Mouse (Mus musculus) forebrain, embryonic 10.5 days (tissue): ENCODE measurements around the gene Cd151. TPM values are rescaled to one million over a fixed set of nuclear protein-coding genes. Genes with fewer than 3 reads are reported as not detected.
"Not testable (repeated sequence)": the region's sequence is repeated elsewhere in the genome, so short reads cannot be mapped to it uniquely, and the experiment has no call there.

Experiments used
- DNase-seq: peaks from one replicate; pipeline ENCODE4 v3.0.0-alpha.2; 2017; ENCODE audit warnings: low spot score; ENCODE audit errors: extremely low spot score
- H3K27ac ChIP-seq: fragments of 300-500 bp; sonication (generic); 2 replicates; pipeline ENCODE4 v1.5.1; 2016; ENCODE audit warnings: mild to moderate bottlenecking
- H3K27me3 ChIP-seq: fragments of 300-500 bp; sonication (generic); 2 replicates; pipeline ENCODE4 v1.6.1; 2016; ENCODE audit warnings: mild to moderate bottlenecking; ENCODE audit not compliant: poor library complexity, severe bottlenecking
- H3K36me3 ChIP-seq: fragments of 300-500 bp; sonication (generic); replicated peaks from 2 replicates; pipeline ENCODE4 v1.6.1; 2016; ENCODE audit warnings: mild to moderate bottlenecking, moderate library complexity
- H3K4me1 ChIP-seq: fragments of 300-500 bp; sonication (generic); 2 replicates; pipeline ENCODE4 v1.6.1; 2016
- H3K4me3 ChIP-seq: fragments of 300-500 bp; sonication (generic); 2 replicates; pipeline ENCODE4 v1.5.1; 2016; ENCODE audit warnings: mild to moderate bottlenecking, moderate library complexity
- H3K9me3 ChIP-seq: fragments of 300-500 bp; sonication (generic); 2 replicates; pipeline ENCODE4 v1.6.1; 2016; ENCODE audit warnings: mild to moderate bottlenecking, moderate library complexity
- WGBS: fragments of 180-500 bp; shearing (Covaris S2); methylation state at CpG from one replicate; pipeline ENCODE4 v1.1.7; 2016; 5-methylcytosine and 5-hydroxymethylcytosine counted together
- polyA plus RNA-seq: library from polyadenylated mRNA; unstranded; fragments of >200 nt; fragmentation: Nextera tagmentation; extraction: Ambion mirVana; gene quantifications from 2 replicates; pipeline ENCODE4 v1.2.1, GENCODE M21; 2016

Cd151 gene
- polyA plus RNA-seq, 1 experiment from 2014 or later, result 15.2 TPM

DNA sequence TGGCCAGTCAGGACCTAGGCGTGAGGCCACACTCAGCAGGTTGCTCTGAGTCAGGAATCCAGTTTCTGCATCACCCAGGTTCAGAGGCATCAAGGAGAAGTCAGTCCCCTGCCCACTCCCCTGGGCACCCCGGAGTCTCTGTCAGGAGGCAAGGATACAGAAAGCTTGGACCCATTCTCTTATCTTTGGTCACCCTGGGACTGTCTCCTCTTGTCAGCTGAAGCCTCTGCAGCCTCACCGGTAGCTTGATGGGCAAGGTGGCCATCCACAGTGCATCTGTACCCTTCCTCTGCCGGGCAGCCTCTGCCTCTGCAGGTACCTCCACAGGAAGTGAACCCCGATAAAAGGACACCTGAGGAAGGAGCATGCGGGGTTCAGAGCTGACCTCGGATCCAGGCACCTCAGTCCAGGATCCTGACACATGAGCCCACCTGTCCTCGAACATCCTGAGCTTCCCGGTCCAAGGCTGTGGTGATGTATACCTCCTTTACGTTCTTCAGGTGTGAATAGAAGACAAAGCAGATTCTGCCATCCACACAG lies 28.0 kb upstream of the Cd151 start:
- no peak overlapping the region for H3K4me3 ChIP-seq
- H3K27ac ChIP-seq, result no peak overlapping the region
- no peaks in the 10 kb centered on the region for H3K27me3 ChIP-seq
- H3K36me3 ChIP-seq, result peaks cover 51% of the 10 kb centered on the region
- WGBS, result 95% methylated on average over 10 of the region's 10 CpGs
- no peaks in the 10 kb centered on the region for H3K9me3 ChIP-seq
- H3K4me1 ChIP-seq, result peaks cover 78% of the 10 kb centered on the region
- DNase-seq, result no peak

DNA sequence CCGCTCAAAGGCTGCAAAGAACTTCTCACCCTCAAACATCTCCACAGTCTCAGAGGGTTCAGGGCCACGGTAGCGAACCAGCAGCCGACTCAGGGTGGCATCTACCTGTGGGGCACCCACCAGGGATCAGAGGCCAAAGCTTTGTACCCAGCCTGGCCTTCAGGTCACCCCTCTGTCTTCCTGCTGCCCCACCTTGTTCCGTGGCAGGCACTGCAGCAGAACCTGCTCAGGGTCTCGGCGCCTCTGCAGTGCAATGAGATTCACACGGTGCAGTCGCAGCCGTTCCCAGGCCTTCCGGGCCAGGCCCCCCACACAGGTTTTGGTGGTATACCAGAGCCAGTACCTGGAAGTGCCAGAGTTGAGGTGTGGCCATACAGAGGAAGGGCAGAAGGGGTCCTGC lies 27.4 kb upstream of the Cd151 start:
- Histone ChIP-seq H3K9me3 (no peaks in the 10 kb centered on the region), H3K4me3 (no peak overlapping the region), H3K36me3 (peaks cover 51% of the 10 kb centered on the region), H3K27me3 (no peaks in the 10 kb centered on the region), H3K27ac (no peak overlapping the region), H3K4me1 (peaks cover 76% of the 10 kb centered on the region)
- WGBS, result 98% methylated on average over 11 of the region's 11 CpGs
- DNase-seq, result no peak

DNA sequence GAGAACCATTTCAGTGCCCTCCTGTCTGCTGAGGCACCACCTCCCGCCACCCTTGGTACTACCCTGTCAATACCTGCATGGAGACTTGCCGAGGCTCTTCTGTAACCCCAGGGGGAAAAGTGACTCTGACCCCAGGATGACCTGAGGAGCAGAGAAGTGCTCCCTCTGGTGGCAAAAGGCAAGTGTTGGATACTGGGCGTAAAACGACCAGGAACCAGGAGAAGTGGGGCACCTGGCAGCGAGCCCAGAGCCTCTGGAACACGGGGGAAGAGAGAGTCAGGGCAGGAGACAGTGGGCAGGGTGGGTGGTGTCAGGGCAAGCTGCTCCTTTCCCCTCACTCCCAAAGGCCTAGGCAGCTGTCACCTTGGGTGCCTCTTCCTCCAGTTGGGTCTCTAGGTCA lies 26.6 kb upstream of the Cd151 start:
- H3K36me3 ChIP-seq, result peaks cover 51% of the 10 kb centered on the region
- H3K4me3 ChIP-seq, result no peak overlapping the region; the same call in 1 of the 2 replicates
- H3K27ac ChIP-seq, result 0 out of 2 replicates have a peak overlapping the region, but pooled peaks have one; percentile 3
- 39% methylated on average over 6 of the region's 6 CpGs for WGBS
- no peaks in the 10 kb centered on the region for H3K9me3 ChIP-seq
- peaks cover 68% of the 10 kb centered on the region for H3K4me1 ChIP-seq
- no peak for DNase-seq
- H3K27me3 ChIP-seq, result no peaks in the 10 kb centered on the region

DNA sequence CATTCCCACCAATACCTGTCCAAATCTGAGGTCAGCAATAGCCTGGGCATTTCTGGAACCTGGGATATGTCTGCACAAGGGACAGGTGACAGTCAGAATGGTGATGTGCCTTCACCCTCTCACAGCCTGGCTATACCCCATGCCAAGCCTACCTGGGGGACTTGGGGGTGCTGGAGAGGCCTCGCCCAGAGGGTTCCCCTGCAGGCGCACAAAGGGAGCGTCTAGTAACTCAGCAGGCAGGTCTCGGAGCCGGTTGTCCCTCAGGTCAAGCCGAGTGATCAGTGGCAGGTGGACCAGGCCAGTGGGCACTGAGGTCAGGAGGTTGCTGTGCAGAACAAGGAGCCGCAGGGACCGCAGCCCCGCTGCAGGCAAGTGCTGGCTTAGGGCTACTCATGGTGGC lies 25.7 kb upstream of the Cd151 start:
- peaks cover 51% of the 10 kb centered on the region for H3K36me3 ChIP-seq
- H3K4me3 ChIP-seq, result peak overlapping the region; percentile 61
- H3K27ac ChIP-seq, result 0 out of 2 replicates have a peak overlapping the region, but pooled peaks have one; percentile 8

DNA sequence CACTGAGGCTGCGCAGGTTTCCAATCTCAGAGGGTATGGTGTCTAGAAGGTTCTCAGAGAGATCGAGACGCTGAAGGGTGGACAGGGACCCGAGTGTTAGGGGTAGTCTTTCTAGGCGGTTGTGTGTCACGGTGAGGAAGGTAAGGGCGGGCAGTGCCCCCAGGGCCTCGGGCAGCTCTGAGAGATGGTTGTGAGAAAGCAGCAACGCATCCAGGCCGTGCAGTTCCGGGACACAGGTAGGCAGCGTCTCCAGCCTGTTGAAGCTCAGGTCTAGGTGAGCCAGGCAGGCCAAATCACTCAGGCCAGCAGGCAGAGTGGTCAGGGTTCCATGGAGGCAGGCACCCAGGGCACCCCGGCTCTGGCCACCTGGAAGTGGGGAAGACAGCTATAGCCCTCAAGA lies 25.0 kb upstream of the Cd151 start:
- DNase-seq, result no peak
- Histone ChIP-seq H3K4me1 (peaks cover 58% of the 10 kb centered on the region), H3K27ac (peak overlapping the region; percentile 90), H3K9me3 (no peaks in the 10 kb centered on the region), H3K4me3 (peak overlapping the region; percentile 61), H3K36me3 (peaks cover 51% of the 10 kb centered on the region), H3K27me3 (no peaks in the 10 kb centered on the region)
- WGBS, result 94% methylated on average over 13 of the region's 13 CpGs

More for the DNA sequence above, 25.7 kb upstream of the Cd151 start:
- WGBS, result 94% methylated on average over 9 of the region's 9 CpGs
- H3K27me3 ChIP-seq, result no peaks in the 10 kb centered on the region
- no peak for DNase-seq
- H3K4me1 ChIP-seq, result peaks cover 60% of the 10 kb centered on the region
- H3K9me3 ChIP-seq, result no peaks in the 10 kb centered on the region

DNA sequence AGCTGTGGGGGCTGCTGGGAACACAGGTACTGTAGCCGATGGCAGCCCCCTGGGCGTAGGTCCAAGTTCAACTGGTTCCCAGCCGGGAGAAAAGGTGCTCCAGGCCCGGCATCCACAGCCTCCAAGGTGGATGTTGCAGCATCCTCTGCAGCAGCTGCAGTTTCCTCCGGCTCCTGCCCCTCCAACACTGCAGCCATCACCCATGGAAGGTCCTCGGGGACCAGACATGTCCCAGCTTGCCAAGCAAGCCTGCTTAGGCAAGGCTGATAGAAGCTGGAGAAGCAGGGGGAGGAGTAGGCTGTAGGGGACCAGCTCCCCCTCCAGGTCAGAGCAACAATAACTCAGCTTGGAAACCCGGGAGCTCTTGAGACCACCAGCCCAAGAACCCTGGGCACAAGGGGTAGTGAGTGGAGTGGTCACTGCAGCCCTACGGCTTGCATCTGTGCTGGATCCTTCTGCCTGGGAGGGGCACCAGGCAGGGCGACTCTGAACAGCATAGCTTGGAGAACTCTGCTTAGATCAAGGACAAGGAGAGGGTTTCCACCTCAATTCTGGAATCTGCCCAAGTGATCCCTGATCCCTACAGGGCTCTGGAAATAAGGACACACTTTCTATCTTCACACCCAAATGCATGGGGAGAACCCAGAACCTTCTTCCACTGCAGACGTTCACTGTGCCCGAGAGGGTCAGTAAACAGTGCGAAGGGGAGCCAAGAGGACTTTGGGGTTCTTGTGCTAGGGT lies 23.9 kb upstream of the Cd151 start:
- H3K4me1 ChIP-seq, result peaks cover 51% of the 10 kb centered on the region
- H3K27ac ChIP-seq, result peak overlapping the region; percentile 90
- no peaks in the 10 kb centered on the region for H3K27me3 ChIP-seq
- no peaks in the 10 kb centered on the region for H3K9me3 ChIP-seq
- DNase-seq, result no peak
- peaks cover 45% of the 10 kb centered on the region for H3K36me3 ChIP-seq
- 38% methylated on average over 12 of the region's 12 CpGs for whole genome bisulfite sequencing
- peak overlapping the region; percentile 61 for H3K4me3 ChIP-seq

DNA sequence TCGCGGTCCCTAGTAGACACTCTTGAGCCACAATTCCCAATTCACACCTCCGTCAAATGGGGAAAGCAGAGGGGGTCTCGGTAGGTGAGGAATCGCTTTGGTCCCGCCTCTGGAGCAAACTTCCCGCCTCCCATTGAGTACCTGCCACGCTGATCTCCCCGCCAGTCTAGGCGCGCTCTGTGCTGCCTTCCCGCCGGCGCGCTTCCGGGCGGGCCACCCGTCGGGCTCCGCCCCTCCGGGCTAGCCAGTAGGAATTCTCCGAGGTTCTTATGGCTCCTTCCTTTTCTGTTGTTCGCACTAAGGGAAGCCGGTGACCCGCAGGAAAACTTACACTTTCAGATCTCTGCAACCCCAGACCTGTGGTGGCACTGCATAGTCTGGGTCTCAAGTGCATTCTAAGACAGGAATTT lies 23.4 kb upstream of the Cd151 start, which contains the start of gene Pidd1:
Gene Pidd1, minus strand, starts transcription at position 198 of the 410 bp plus-strand sequence.
- WGBS, result under 1% methylated on average over 25 of the region's 25 CpGs
- peak; percentile 81 for DNase-seq
- no peaks in the 10 kb centered on the region for H3K27me3 ChIP-seq
- H3K9me3 ChIP-seq, result no peaks in the 10 kb centered on the region
- H3K36me3 ChIP-seq, result peaks cover 45% of the 10 kb centered on the region
- H3K4me1 ChIP-seq, result peaks cover 57% of the 10 kb centered on the region
- H3K4me3 ChIP-seq, result peak within 1 kb of the TSS; percentile 61
- peak within 1 kb of the TSS; percentile 90 for H3K27ac ChIP-seq

DNA sequence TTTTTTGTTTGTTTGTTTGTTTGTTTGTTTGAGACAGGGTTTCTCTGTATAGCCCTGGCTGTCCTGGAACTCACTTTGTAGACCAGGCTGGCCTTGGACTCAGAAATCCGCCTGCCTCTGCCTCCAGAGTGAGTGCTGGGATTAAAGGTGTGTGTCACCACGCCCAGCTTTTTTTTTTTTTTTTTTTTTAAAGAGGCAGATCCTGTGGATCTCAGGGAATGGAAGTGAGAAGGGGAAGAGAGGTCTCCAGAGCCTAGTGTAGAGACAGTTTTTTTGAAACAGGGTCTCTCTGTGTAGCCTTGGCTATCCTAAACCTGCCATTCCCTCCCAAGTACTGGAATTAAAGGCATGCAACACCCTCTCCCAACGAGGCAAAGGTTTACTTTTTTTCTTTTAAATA lies 20.8 kb upstream of the Cd151 start:
- H3K27ac ChIP-seq, result peak overlapping the region; percentile 95
- H3K4me1 ChIP-seq, result peaks cover 53% of the 10 kb centered on the region
- WGBS, result 85% methylated on average over 3 of the region's 3 CpGs
- H3K9me3 ChIP-seq, DNase-seq, H3K27me3 ChIP-seq: not testable (repeated sequence)
- peaks cover 45% of the 10 kb centered on the region for H3K36me3 ChIP-seq
- H3K4me3 ChIP-seq, result peak overlapping the region; percentile 84; the same call in 1 of the 2 replicates

DNA sequence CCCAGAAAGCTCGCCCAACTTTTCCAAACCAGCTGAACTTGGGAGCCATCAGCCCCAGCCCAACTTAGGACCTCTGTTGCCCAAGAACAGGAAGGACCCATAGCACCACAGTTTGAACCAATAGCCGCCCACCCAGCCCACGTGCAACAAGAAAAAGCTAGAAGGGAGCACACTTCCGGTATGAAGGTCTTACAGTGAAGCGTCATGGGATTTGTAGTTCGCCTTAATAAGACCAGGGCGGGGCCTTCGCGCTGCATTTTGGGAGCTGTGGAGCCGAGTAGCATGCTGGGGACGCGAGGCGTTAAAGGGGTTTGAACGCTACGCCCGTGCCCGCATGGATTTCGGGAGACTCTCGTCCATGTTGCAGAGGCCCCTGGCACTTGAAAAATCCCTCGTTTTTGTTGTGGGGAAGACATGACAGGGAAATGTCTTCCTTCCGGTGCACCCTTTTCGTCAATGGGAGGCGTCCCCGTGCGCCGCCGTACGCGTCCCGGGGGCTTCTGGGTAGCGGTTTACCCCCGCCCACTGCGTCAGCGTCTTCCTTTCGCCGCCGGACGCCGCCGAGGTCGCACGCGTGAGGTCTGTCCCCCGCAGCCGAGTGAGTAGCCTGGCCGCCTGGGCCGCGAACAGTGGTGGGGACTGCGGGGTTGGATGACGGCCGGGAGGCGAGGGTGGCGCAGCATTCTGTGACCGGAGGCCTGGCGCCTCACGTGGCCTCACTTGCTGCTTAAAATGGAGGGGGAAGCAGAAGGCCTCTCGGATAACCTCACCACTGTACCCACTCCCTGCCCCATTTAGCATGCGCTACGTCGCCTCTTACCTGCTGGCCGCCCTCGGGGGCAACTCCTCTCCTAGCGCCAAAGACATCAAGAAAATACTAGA lies 19.8 kb upstream of the Cd151 start, which contains the start of gene Rplp2:
Gene Rplp2, plus strand, starts transcription at position 261 of the 882 bp plus-strand sequence.
- Histone ChIP-seq H3K36me3 (peaks cover 45% of the 10 kb centered on the region), H3K27ac (peak within 1 kb of the TSS; percentile 95), H3K4me3 (peak within 1 kb of the TSS; percentile 84), H3K27me3 (no peaks in the 10 kb centered on the region), H3K9me3 (no peaks in the 10 kb centered on the region), H3K4me1 (peaks cover 43% of the 10 kb centered on the region)
- under 1% methylated on average over 63 of the region's 63 CpGs for WGBS
- DNase-seq, result peak; percentile 95

DNA sequence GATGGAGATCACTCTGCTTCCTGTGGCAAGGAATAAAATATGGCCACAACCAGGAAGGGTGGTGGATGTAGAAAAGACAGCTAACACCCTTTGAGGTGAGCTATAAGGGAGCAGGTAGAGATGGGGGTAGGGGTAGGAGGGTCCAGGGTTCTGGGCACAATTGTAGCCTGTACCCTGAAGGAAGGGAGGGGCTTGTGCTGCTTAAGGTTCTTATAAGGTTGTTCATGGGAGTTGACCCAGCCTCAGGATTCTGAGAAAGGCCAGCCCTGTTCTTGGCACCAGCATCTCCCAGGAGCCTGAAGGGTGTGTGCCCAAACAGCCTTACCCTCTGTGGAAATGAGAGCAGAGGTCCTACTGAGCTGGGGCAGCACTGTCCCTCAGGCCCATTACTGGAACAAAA lies 15.3 kb upstream of the Cd151 start:
- H3K4me1 ChIP-seq, result peaks cover 45% of the 10 kb centered on the region
- no peak for DNase-seq
- H3K4me3 ChIP-seq, result no peak overlapping the region
- H3K9me3 ChIP-seq, result no peaks in the 10 kb centered on the region
- H3K27me3 ChIP-seq, result peaks cover 8% of the 10 kb centered on the region; the same call in 1 of the 2 replicates
- H3K27ac ChIP-seq, result no peak overlapping the region
- H3K36me3 ChIP-seq, result peaks cover 49% of the 10 kb centered on the region

DNA sequence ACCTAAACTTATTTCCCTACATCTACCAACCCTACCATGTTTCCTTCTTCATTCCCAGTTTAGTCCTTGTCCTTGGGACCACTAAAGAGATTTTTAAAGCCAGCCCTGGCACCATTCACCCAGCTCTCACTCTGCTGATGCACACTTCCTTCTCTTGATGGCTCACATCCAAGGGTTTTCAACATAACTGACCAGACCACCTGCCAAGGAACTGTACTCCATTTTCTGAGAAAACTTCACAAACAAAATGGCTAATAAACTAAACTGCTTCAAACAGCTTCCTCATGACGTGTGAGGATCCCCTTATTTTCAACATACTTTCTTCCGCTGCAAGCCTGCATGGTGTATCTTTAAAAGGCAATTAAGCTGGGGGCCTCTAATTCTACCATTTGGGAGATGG lies 13.6 kb upstream of the Cd151 start:
- H3K4me1 ChIP-seq, result peaks cover 37% of the 10 kb centered on the region
- peaks cover 45% of the 10 kb centered on the region for H3K36me3 ChIP-seq
- 82% methylated on average over 2 of the region's 2 CpGs for WGBS
- no peak overlapping the region for H3K27ac ChIP-seq
- no peak for DNase-seq
- peaks cover 18% of the 10 kb centered on the region for H3K27me3 ChIP-seq
- H3K4me3 ChIP-seq, result no peak overlapping the region
- no peaks in the 10 kb centered on the region for H3K9me3 ChIP-seq

DNA sequence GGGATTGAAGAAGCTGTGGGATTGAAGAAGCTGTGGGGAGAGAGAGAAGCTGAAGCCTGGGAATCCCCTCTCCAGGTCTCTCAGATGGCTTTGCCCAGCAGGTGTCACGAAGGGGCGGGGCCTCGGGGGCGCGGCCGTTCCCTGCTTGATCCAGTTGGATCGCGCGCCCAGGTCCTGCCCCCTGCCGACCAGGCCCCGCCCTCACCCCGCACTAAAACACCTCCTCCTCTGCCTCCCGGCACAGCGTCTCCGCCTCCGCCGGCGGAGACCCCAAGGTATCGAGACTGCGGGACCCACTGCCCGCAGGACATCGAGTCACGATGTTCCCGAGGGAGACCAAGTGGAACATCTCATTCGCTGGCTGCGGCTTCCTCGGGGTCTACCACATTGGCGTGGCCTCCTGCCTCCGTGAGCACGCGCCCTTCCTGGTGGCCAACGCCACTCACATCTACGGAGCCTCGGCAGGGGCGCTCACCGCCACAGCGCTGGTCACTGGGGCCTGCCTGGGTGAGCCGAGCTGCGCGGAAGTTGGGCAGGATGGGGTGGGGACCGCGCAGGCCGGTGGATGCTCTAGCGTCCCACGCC lies 12.1 kb upstream of the Cd151 start, which contains the start of gene Pnpla2:
Gene Pnpla2, plus strand, starts transcription at position 232 of the 585 bp plus-strand sequence.
- Histone ChIP-seq H3K9me3 (no peaks in the 10 kb centered on the region), H3K27me3 (peaks cover 32% of the 10 kb centered on the region), H3K27ac (peak within 1 kb of the TSS; percentile 85), H3K4me1 (peaks cover 32% of the 10 kb centered on the region), H3K36me3 (peaks cover 43% of the 10 kb centered on the region), H3K4me3 (peak within 1 kb of the TSS; percentile 79)
- DNase-seq, result peak; percentile 90
- WGBS, result under 1% methylated on average over 45 of the region's 45 CpGs
